Mouse (Mus musculus): Measurements from ENCODE around the gene Fbxl20.

The Fbxl20 gene

GRCm38 (mm10) chr11:98086574-98086973, 63.6 kb downstream of the Fbxl20 start:
- DNase-seq = no peak

- no peak for DNase-seq
Observed at GRCm38 (mm10) chr11:98086141-98086540, 64.1 kb downstream of the Fbxl20 start.

- no peak for DNase-seq
Observed at GRCm38 (mm10) chr11:98082745-98083144, 67.5 kb downstream of the Fbxl20 start.

GRCm38 (mm10) chr11:98080450-98080849, 69.8 kb downstream of the Fbxl20 start:
- no peak for DNase-seq

GRCm38 (mm10) chr11:98077086-98077485, 73.1 kb downstream of the Fbxl20 start:
- peak; percentile 18 to 42 for DNase-seq

GRCm38 (mm10) chr11:98075195-98075808, 74.9 kb downstream of the Fbxl20 start:
- peak; percentile 67 to 91 for DNase-seq

GRCm38 (mm10) chr11:98073442-98073841, 76.8 kb downstream of the Fbxl20 start:
- no peak for DNase-seq

GRCm38 (mm10) chr11:98067255-98067654, 82.9 kb downstream of the Fbxl20 start:
- DNase-seq = no peak

- no peak for DNase-seq
Observed at GRCm38 (mm10) chr11:98066201-98066600, 84.0 kb downstream of the Fbxl20 start.

- DNase-seq = peak in 1 of 2 experiments; percentile 14
Observed at GRCm38 (mm10) chr11:98061904-98062562, 88.2 kb downstream of the Fbxl20 start.

- DNase-seq = no peak
Observed at GRCm38 (mm10) chr11:98061441-98061840, 88.8 kb downstream of the Fbxl20 start.

- DNase-seq = no peak
Observed at GRCm38 (mm10) chr11:98060104-98060692, 90.0 kb downstream of the Fbxl20 start.

- no peak for DNase-seq
Observed at GRCm38 (mm10) chr11:98059662-98060061, 90.5 kb downstream of the Fbxl20 start.

GRCm38 (mm10) chr11:98057998-98058397, 92.2 kb downstream of the Fbxl20 start:
- DNase-seq = no peak

GRCm38 (mm10) chr11:98057466-98057865, 92.7 kb downstream of the Fbxl20 start:
- DNase-seq = no peak

- peak; percentile 39 to 48 for DNase-seq
Observed at GRCm38 (mm10) chr11:98052989-98053834, 97.0 kb downstream of the Fbxl20 start, which contains the start of gene Stac2. Gene Stac2, minus strand, starts transcription at chr11:98053462.

GRCm38 (mm10) chr11:98052129-98052988, 97.8 kb downstream of the Fbxl20 start:
- no peak for DNase-seq

GRCm38 (mm10) chr11:98051611-98052128, 98.5 kb downstream of the Fbxl20 start:
- no peak for DNase-seq

- no peak for DNase-seq
Observed at GRCm38 (mm10) chr11:98050940-98051339, 99.3 kb downstream of the Fbxl20 start.

- DNase-seq = no peak
Observed at GRCm38 (mm10) chr11:98050520-98050815, 99.7 kb downstream of the Fbxl20 start.

GRCm38 (mm10) chr11:98049672-98050519, 100.3 kb downstream of the Fbxl20 start:
- DNase-seq = no peak
